Mouse (Mus musculus) Patski (cell line): ENCODE measurements around the gene Emc10. TPM values are rescaled to one million over a fixed set of nuclear protein-coding genes. Genes with fewer than 3 reads are reported as not detected.
A peak's percentile ranks its signal among the peaks of the same experiment; 100 is the strongest.

Experiments used
- ATAC-seq: fragments of 100-300 bp; one replicate; pipeline ENCODE4 v1.8.0; 2021
- CTCF ChIA-PET: fragments of 350-600 bp; sonication (Branson Sonifier 250); formaldehyde crosslinking; loops from one replicate; lab custom pipeline; 2022; ENCODE audit warnings: inconsistent platforms; lab: Charles Lee
- POLR2A ChIA-PET: fragments of 350-600 bp; sonication (Branson Sonifier 250); formaldehyde crosslinking; loops from one replicate; lab custom pipeline; 2022; ENCODE audit warnings: antibody characterized with exemption, inconsistent platforms; lab: Charles Lee
- DNase-seq: peaks from one replicate; pipeline ENCODE4 v3.0.0-alpha.2; 2011; ENCODE audit warnings: low read depth, low spot score
- H3K27me3 ChIP-seq: fragments of 371-371 bp; one replicate; pipeline ENCODE4 v1.5.1; 2021
- CTCF ChIP-seq: fragments of 100-300 bp; IDR thresholded peaks from one replicate; pipeline ENCODE4 v1.5.1; 2021
- in situ Hi-C: fragments of 300-500 bp; cut with MboI; formaldehyde crosslinking; loops from 3 replicates; pipeline ENCODE4 v1.11.1; 2018; ENCODE audit warnings: low pct_unique_long_range_greater_than_20kb, mixed read lengths
- polyA plus RNA-seq: library from polyadenylated mRNA; unstranded; gene quantifications from one replicate; pipeline ENCODE4 v1.2.3, GENCODE M21; 2021

Gene Emc10
- polyA plus RNA-seq, 1 experiment from 2014 or later, result 249 TPM

- in situ Hi-C loops, result no loop called here
- peaks cover 17% of the 10 kb centered on the region for H3K27me3 ChIP-seq
- DNase-seq, result no peak
- CTCF ChIA-PET, result no interaction called here
- no peak for ATAC-seq
- no peak for TF ChIP-seq CTCF
- POLR2A ChIA-PET, result no interaction called here
Observed at GRCm38 (mm10) chr7:44471880-44472557, 24.3 kb downstream of the Emc10 start.

GRCm38 (mm10) chr7:44470696-44471612, 25.4 kb downstream of the Emc10 start:
- peaks cover 11% of the 10 kb centered on the region for H3K27me3 ChIP-seq
- CTCF ChIA-PET, result no interaction called here
- POLR2A ChIA-PET, result no interaction called here
- no peak for ATAC-seq
- TF ChIP-seq CTCF, result no peak
- no peak for DNase-seq
- in situ Hi-C loops, result no loop called here

- CTCF ChIA-PET, result interaction anchor here (2.4 kb wide), 1 partner anchor 16 kb away, joined by 9 read pairs; no protein-coding TSS in a partner anchor
Observed at GRCm38 (mm10) chr7:44469677-44470675, 26.4 kb downstream of the Emc10 start.

GRCm38 (mm10) chr7:44468644-44469285, 27.6 kb downstream of the Emc10 start:
- ChIA-PET CTCF (interaction anchor here (2.4 kb wide), 1 partner anchor 17 kb away, joined by 9 read pairs; no protein-coding TSS in a partner anchor), POLR2A (no interaction called here)
- ATAC-seq (no peak), DNase-seq (no peak)
- peaks cover 5% of the 10 kb centered on the region for H3K27me3 ChIP-seq
- no peak for TF ChIP-seq CTCF
- in situ Hi-C loops, result loop anchor here (5.0 kb wide), 2 partner anchors 86 to 211 kb away; partner anchors contain the start of genes Acp4 and Syt3

More at GRCm38 (mm10) chr7:44469677-44470675, 26.4 kb downstream of the Emc10 start:
- no peak for TF ChIP-seq CTCF
- DNase-seq (no peak), ATAC-seq (no peak)
- in situ Hi-C loops, result loop anchor here (5.0 kb wide), 2 partner anchors 88 to 213 kb away; partner anchors contain the start of genes Acp4 and Syt3
- POLR2A ChIA-PET, result no interaction called here
- H3K27me3 ChIP-seq, result peaks cover 4% of the 10 kb centered on the region

- H3K27me3 ChIP-seq, result peaks cover 14% of the 10 kb centered on the region
- CTCF ChIA-PET, result interaction anchor here (1.0 to 2.4 kb wide), 2 partner anchors 18 kb away, joined by 3 to 9 read pairs; no protein-coding TSS in a partner anchor
- POLR2A ChIA-PET, result no interaction called here
- TF ChIP-seq CTCF, result no peak
- peak; percentile 96 for DNase-seq
- in situ Hi-C loops, result loop anchor here (5.0 kb wide), 2 partner anchors 86 to 211 kb away; partner anchors contain the start of genes Acp4 and Syt3
- ATAC-seq, result peak; percentile 95
Observed at GRCm38 (mm10) chr7:44467811-44468411, 28.4 kb downstream of the Emc10 start, which contains the start of gene Josd2. Josd2 (plus strand) TSS chr7:44467980.

GRCm38 (mm10) chr7:44466888-44467311, 29.4 kb downstream of the Emc10 start:
- no peak for TF ChIP-seq CTCF
- POLR2A ChIA-PET, result no interaction called here
- CTCF ChIA-PET, result interaction anchor here (1.0 kb wide), 1 partner anchor 17 kb away, joined by 3 read pairs; no protein-coding TSS in a partner anchor
- DNase-seq (no peak), ATAC-seq (no peak)
- in situ Hi-C loops, result loop anchor here (5.0 kb wide), 2 partner anchors 85 to 210 kb away; partner anchors contain the start of genes Acp4 and Syt3
- H3K27me3 ChIP-seq, result peaks cover 23% of the 10 kb centered on the region

- no peak for ATAC-seq
- peaks cover 29% of the 10 kb centered on the region for H3K27me3 ChIP-seq
- TF ChIP-seq CTCF, result no peak
- no peak for DNase-seq
- ChIA-PET POLR2A (no interaction called here), CTCF (interaction anchor here (1.0 kb wide), 1 partner anchor 16 kb away, joined by 3 read pairs; no protein-coding TSS in a partner anchor)
- in situ Hi-C loops, result loop anchor here (5.0 kb wide), 2 partner anchors 84 to 209 kb away; partner anchors contain the start of genes Acp4 and Syt3
Observed at GRCm38 (mm10) chr7:44466006-44466887, 30.1 kb downstream of the Emc10 start.

- ChIA-PET POLR2A (no interaction called here), CTCF (no interaction called here)
- in situ Hi-C loops, result loop anchor here (5.0 kb wide), 2 partner anchors 83 to 208 kb away; partner anchors contain the start of genes Acp4 and Syt3
- no peak for ATAC-seq
- DNase-seq, result no peak
- no peak for TF ChIP-seq CTCF
- peaks cover 40% of the 10 kb centered on the region for H3K27me3 ChIP-seq
Observed at GRCm38 (mm10) chr7:44465111-44465510, 31.2 kb downstream of the Emc10 start, which contains the start of gene Aspdh. Aspdh (plus strand) TSS chr7:44465391.
